Mouse (Mus musculus) midbrain, embryonic 11.5 days (tissue): ENCODE measurements around the gene Xntrpc. TPM values are rescaled to one million over a fixed set of nuclear protein-coding genes. Genes with fewer than 3 reads are reported as not detected.

Source experiments
- ATAC-seq: fragments of 200-750 bp; cut with Nextera tagmentation; 2 replicates; pipeline ENCODE4 v1.8.0; 2017; ENCODE audit warnings: moderate TSS enrichment, moderate library complexity; ENCODE audit not compliant: low FRiP score
- DNase-seq: peaks from one replicate; pipeline ENCODE4 v3.0.0; 2015; ENCODE audit warnings: low spot score; ENCODE audit errors: missing footprints
- H3K27ac ChIP-seq: fragments of 300-500 bp; sonication (generic); 2 replicates; pipeline ENCODE4 v1.5.1; 2014; ENCODE audit warnings: low read depth, low read length
- H3K27me3 ChIP-seq: fragments of 300-500 bp; sonication (generic); 2 replicates; pipeline ENCODE4 v1.6.1; 2014; ENCODE audit warnings: mild to moderate bottlenecking, low read length, moderate library complexity, mixed read lengths; ENCODE audit not compliant: control insufficient read depth, insufficient read depth
- H3K36me3 ChIP-seq: fragments of 300-500 bp; sonication (generic); 2 replicates; pipeline ENCODE4 v1.6.1; 2014; ENCODE audit warnings: mild to moderate bottlenecking, low read length, moderate library complexity, mixed read lengths; ENCODE audit not compliant: control insufficient read depth, insufficient read depth
- H3K4me1 ChIP-seq: fragments of 300-500 bp; sonication (generic); 2 replicates; pipeline ENCODE4 v1.6.1; 2014; ENCODE audit warnings: low read length; ENCODE audit not compliant: control insufficient read depth, insufficient read depth
- H3K4me2 ChIP-seq: fragments of 300-500 bp; sonication (generic); 2 replicates; pipeline ENCODE4 v1.6.1; 2014; ENCODE audit warnings: mild to moderate bottlenecking, moderate library complexity
- H3K4me3 ChIP-seq: fragments of 300-500 bp; sonication (generic); 2 replicates; pipeline ENCODE4 v1.5.1; 2014; ENCODE audit warnings: low read depth, low read length
- H3K9ac ChIP-seq: fragments of 300-500 bp; sonication (generic); 2 replicates; pipeline ENCODE4 v1.6.1; 2014; ENCODE audit warnings: low read length
- H3K9me3 ChIP-seq: fragments of 300-500 bp; sonication (generic); 2 replicates; pipeline ENCODE4 v1.6.1; 2016; ENCODE audit warnings: low read length; ENCODE audit not compliant: control insufficient read depth
- WGBS: fragments of 180-500 bp; shearing (Covaris S2); extraction: QIAGEN DNeasy Blood & Tissue Kit; methylation state at CpG from one replicate; pipeline ENCODE4 v1.1.7; 2014; 5-methylcytosine and 5-hydroxymethylcytosine counted together
- polyA plus RNA-seq: library from polyadenylated mRNA; unstranded; fragments of >200 nt; fragmentation: Nextera tagmentation; extraction: Ambion mirVana; gene quantifications from 2 replicates; pipeline ENCODE4 v1.2.1, GENCODE M21; 2014

The Xntrpc gene
- polyA plus RNA-seq, 1 experiment from 2014 or later, result 1.2 TPM

DNA sequence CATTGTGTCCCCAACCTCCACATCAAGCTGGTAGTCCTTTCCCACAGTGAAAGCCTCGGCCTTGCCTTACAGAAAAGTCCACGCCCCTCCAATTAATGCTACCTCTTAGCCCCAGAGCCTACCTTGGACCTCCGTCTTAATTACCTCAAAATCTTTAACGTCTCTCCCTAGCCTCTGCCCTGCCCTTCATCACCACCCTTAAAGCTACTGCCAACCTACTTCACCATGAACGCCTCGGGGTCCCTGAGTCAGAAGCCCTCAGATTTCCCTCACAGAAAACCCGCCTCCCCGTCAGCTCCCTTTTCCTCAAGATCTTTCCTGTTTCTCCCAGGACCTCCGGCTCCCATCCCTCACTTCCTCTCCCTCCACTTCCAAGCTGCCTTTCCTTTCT is 863 bp upstream of the Xntrpc start:
- ATAC-seq, result peak; percentile 23
- no peak overlapping the region; the same call in 1 of the 2 replicates for H3K27ac ChIP-seq
- no peaks in the 10 kb centered on the region for H3K27me3 ChIP-seq
- DNase-seq, result no peak
- H3K4me2 ChIP-seq, result peak overlapping the region; percentile 59
- peak overlapping the region; percentile 51 for H3K9ac ChIP-seq
- no peaks in the 10 kb centered on the region; the same call in 1 of the 2 replicates for H3K36me3 ChIP-seq
- H3K9me3 ChIP-seq, result no peaks in the 10 kb centered on the region
- peak overlapping the region; percentile 47 for H3K4me3 ChIP-seq
- 2% methylated on average over 9 of the region's 9 CpGs for WGBS
- H3K4me1 ChIP-seq, result peaks cover 15% of the 10 kb centered on the region

DNA sequence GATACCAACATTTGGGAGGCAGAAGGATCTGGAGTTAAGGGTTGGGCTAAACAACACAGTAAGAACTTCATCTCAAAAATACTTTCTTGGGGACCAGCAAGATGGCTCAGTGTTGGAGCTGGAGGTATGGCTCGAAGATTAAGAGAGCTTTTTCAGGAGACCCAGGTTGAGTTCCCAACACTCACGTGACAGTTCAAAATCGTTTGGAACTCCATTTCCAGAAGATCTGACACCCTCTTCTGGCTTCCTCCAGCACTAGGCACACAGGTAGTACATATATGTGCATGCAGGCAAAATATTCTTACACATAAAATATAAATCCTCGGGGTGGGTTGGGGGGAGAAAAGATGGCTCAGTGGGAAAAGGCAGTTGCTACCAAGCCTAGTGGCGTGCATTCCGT is 850 bp downstream of the Xntrpc start:
- Histone ChIP-seq H3K9ac (peak overlapping the region; percentile 68), H3K36me3 (no peaks in the 10 kb centered on the region; the same call in 1 of the 2 replicates), H3K4me1 (peaks cover 15% of the 10 kb centered on the region), H3K4me2 (peak overlapping the region; percentile 59), H3K27me3 (no peaks in the 10 kb centered on the region), H3K4me3 (peak overlapping the region; percentile 47), H3K9me3 (no peaks in the 10 kb centered on the region), H3K27ac (no peak overlapping the region)
- no peak for ATAC-seq
- whole genome bisulfite sequencing, result 83% methylated on average over 6 of the region's 6 CpGs
- peak; percentile 85 for DNase-seq

DNA sequence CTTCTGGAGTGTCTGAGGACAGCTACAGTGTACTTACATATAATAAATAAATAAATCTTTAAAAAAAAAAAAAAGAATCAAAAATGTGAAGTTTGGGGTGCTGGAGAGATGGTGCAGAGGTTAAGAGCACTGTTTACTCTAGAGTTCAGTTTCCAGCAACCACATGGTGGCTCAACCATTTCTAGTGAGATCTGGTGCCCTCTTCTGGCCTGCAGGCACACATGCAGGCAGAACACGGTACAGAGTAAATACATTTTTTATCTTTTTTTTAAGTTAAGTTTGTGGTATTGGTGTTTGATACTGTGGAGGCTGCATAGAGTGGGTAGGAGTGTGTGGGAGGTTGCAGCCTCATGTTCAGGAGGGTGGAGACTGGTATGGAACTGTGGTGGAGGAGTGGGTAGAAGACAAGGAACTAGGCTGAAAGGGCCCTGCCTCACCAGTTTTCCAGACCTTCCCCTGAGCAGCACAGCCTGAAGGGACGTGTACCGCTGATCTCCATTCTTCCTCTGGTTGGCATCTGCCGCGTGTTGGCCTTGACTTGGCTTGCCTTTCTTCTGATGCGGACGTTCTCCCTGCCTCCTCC is 11.3 kb downstream of the Xntrpc start:
- DNase-seq (no peak), ATAC-seq (no peak)
- Histone ChIP-seq H3K36me3 (peaks cover 40% of the 10 kb centered on the region), H3K4me2 (no peak overlapping the region), H3K4me1 (no peaks in the 10 kb centered on the region), H3K9me3 (no peaks in the 10 kb centered on the region), H3K27ac (no peak overlapping the region), H3K9ac (no peak overlapping the region), H3K27me3 (no peaks in the 10 kb centered on the region), H3K4me3 (no peak overlapping the region)
- 90% methylated on average over 7 of the region's 7 CpGs for WGBS

DNA sequence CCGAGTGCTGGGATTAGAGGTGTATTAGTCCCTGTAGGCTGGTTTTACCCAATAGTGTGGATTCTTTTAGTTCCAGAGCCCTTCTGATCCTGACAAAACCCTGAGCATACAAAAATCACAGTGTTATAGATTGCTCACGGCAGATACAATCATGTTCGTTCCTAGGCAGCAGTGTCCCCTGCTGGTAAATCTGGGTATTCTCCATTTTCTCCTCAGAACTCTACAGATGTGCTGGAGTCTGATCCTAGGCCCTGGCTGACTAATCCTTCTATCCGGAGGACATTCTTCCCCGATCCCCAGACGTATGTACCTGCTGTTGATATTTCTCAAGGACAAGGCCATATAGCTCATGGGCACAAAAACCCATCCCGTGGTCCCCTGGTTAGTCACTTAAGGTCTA is 13.0 kb downstream of the Xntrpc start:
- DNase-seq (peak; percentile 85), ATAC-seq (no peak)
- H3K27me3 ChIP-seq, result no peaks in the 10 kb centered on the region
- no peak overlapping the region for H3K4me3 ChIP-seq
- H3K9me3 ChIP-seq, result no peaks in the 10 kb centered on the region
- WGBS, result 83% methylated on average over 7 of the region's 7 CpGs
- no peak overlapping the region for H3K4me2 ChIP-seq
- H3K36me3 ChIP-seq, result peaks cover 36% of the 10 kb centered on the region
- H3K9ac ChIP-seq, result no peak overlapping the region
- no peaks in the 10 kb centered on the region for H3K4me1 ChIP-seq
- no peak overlapping the region for H3K27ac ChIP-seq

DNA sequence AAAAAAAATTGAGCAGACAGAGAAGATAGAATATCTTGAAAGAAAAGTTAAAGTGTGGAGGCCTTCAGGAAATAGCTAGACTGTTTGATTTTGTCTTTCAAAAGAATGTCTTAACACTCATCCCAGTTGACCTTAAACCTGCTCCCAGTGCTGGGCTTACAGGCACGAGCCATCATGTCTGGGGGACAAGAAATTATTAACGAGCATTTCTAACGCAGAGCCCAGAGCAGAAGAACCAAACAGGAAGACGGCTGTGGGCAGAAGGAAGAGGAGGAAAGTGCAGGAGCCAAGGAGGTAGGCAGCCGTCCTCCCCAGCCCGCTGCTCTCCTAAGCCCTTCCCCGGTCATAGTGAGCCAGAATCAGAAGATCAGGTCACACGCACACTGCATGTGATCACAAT is 14.8 kb downstream of the Xntrpc start:
- Histone ChIP-seq H3K9ac (no peak overlapping the region), H3K4me3 (no peak overlapping the region), H3K4me1 (no peaks in the 10 kb centered on the region), H3K36me3 (peaks cover 29% of the 10 kb centered on the region), H3K9me3 (no peaks in the 10 kb centered on the region), H3K27me3 (no peaks in the 10 kb centered on the region), H3K4me2 (no peak overlapping the region), H3K27ac (no peak overlapping the region)
- DNase-seq, result no peak
- no peak for ATAC-seq
- 94% methylated on average over 8 of the region's 8 CpGs for WGBS

DNA sequence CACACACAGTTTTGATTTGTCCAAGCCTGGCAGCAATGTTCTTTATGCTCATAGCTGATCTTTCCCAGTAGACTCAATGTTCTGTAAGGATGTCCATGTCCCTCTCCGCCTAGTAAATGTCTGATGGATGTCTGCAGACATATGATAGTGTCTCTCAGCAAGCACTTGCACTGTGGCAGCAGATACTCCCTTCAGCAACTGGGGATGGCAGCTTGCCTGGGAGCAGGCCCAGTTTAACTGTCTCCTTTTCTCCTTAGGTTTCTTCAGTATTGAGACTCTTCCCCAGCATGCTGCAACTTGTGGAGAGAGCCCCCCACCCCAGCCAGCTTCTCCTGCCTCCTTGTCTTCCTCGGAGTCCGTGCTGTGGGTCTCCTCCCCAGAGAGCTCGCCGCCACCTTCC is 16.3 kb downstream of the Xntrpc start:
- DNase-seq (no peak), ATAC-seq (no peak)
- Histone ChIP-seq H3K4me1 (no peaks in the 10 kb centered on the region), H3K27ac (no peak overlapping the region), H3K4me2 (no peak overlapping the region), H3K9me3 (no peaks in the 10 kb centered on the region), H3K27me3 (no peaks in the 10 kb centered on the region), H3K9ac (no peak overlapping the region), H3K36me3 (peaks cover 24% of the 10 kb centered on the region), H3K4me3 (no peak overlapping the region)
- WGBS, result 98% methylated on average over 5 of the region's 5 CpGs

DNA sequence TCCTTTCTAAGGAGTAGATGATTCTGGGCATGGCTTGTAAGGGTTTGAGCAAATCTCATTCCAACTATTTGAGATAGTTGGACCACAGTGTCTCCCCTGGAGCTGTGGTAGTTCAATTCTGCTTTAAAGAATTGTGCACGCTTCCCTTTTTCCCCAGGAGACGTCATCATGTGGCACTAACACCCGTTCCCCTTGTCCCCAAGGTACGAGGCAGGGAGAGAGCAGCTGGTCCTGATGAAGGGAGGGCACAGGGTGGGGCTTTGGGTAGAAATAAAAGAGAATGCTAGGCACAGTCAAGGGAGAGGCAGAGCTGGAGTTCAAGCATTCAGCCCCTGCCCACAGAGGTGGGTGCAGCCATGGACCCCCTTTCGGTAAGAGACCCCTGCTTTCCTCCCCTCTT is 17.3 kb downstream of the Xntrpc start, which contains the start of gene Trpc2:
Gene Trpc2, plus strand, starts transcription at position 301 of the 400 bp plus-strand sequence.
- Histone ChIP-seq H3K9ac (no peak within 1 kb of the TSS), H3K4me1 (no peaks in the 10 kb centered on the region), H3K27me3 (no peaks in the 10 kb centered on the region), H3K27ac (no peak within 1 kb of the TSS), H3K9me3 (no peaks in the 10 kb centered on the region), H3K36me3 (peaks cover 24% of the 10 kb centered on the region), H3K4me3 (no peak within 1 kb of the TSS), H3K4me2 (no peak within 1 kb of the TSS)
- ATAC-seq (no peak), DNase-seq (no peak)
- 90% methylated on average over 5 of the region's 5 CpGs for WGBS

DNA sequence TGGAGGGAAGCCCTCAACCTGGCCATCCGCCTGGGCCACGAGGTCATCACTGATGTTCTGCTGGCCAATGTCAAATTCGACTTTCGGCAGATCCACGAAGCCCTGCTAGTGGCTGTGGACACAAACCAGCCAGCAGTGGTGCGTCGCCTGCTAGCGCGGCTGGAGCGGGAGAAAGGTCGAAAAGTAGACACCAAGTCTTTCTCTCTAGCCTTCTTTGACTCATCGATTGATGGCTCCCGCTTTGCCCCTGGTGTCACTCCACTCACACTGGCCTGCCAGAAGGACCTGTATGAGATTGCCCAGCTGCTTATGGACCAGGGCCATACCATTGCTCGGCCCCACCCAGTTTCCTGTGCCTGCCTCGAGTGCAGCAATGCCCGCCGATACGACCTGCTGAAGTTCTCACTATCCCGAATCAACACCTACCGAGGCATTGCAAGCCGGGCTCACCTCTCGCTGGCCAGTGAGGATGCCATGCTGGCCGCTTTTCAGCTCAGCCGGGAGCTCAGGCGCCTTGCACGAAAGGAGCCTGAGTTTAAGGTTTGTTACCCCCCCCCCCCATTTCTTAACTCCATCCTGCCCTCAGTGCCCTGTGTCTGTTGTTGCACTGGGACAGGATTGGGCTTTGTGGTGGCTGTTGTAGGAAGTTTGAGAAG is 18.7 kb downstream of the Xntrpc start:
- ATAC-seq, result no peak

DNA sequence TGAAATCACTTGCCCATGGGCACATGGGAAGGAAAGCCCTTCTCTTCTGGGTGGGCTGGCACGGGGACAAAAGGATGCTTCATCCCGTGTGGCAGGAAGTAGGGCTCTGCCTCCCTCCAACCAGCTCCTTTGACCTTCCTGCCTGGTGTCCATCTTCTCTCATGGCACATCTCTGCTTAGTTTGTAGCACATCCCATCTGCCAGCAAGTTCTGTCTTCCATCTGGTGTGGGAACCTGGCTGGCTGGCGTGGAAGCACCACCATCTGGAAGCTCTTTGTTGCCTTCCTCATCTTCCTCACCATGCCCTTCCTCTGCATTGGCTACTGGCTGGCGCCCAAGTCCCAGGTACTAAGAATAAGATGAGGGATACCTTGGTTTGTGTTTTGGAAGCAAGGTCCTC is 21.8 kb downstream of the Xntrpc start:
- Histone ChIP-seq H3K36me3 (peaks cover 2% of the 10 kb centered on the region), H3K27ac (no peak overlapping the region), H3K4me2 (no peak overlapping the region), H3K9ac (no peak overlapping the region), H3K4me1 (no peaks in the 10 kb centered on the region), H3K4me3 (no peak overlapping the region), H3K9me3 (no peaks in the 10 kb centered on the region), H3K27me3 (no peaks in the 10 kb centered on the region)
- no peak for ATAC-seq
- 89% methylated on average over 4 of the region's 4 CpGs for WGBS
- DNase-seq, result no peak

More for the DNA sequence above, 18.7 kb downstream of the Xntrpc start:
- H3K4me3 ChIP-seq, result no peak overlapping the region
- no peaks in the 10 kb centered on the region for H3K27me3 ChIP-seq
- H3K4me1 ChIP-seq, result no peaks in the 10 kb centered on the region
- WGBS, result 91% methylated on average over 26 of the region's 26 CpGs
- H3K4me2 ChIP-seq, result no peak overlapping the region
- H3K36me3 ChIP-seq, result peaks cover 19% of the 10 kb centered on the region
- H3K9ac ChIP-seq, result no peak overlapping the region
- H3K27ac ChIP-seq, result no peak overlapping the region
- no peaks in the 10 kb centered on the region for H3K9me3 ChIP-seq
- peak; percentile 79 for DNase-seq
